Mouse (Mus musculus): ENCODE measurements at regions not wholly inside any gene's neighbourhood (a gene's known extent, or its start where the extent isn't known, plus 50 kb on each side); places are given as distances from the start of the nearest gene placed in this dataset.

DNA sequence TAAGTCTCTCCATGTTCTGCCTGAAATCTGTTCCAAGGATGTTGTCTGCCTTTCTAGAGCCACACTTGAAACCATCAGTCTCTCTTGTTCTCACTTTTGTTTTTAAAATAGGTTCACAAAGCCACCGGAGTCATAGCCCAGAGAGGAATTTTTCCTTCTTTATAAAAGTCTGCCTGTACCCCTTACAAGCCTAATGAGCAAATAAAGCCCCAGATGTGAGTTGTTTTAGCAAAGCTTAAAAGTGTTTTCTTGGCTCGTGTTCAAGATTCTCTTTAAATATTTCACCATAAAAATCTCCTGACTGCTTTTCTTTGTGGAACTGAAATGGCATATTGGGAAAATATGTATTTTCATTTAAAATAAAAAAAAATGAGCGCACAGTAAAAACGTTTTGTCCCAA, 521.3 kb downstream of the Ptprc start:
- DNase-seq (ENCODE audit: low spot score): no peak
- intact Hi-C loops (cut with DNase I): loop anchor here (10.0 kb wide), 1 partner anchor 319 kb away; no protein-coding TSS in a partner anchor

DNA sequence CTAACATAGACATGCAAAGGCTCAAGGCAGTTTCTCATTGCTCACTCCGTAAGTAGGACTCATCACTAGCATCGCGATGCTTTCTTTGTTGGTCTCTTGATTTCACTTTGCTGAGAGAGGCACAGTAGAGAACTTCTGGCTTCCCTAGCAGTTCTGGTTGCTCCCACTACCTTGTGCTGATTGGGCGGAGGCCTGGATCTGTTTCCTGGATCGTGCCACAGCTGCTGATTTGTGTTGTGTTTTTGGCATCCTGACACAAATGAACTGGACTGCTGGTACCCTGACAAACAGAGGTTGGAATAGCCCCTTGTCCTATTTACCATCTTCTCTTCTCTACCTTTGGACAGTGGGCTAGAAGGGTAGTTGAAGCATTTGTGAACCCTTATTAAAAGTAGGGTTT, 522.0 kb downstream of the Ptprc start:
- DNase-seq (ENCODE audit: low spot score): no peak
- intact Hi-C loops (cut with DNase I): loop anchor here (10.0 kb wide), 1 partner anchor 319 kb away; no protein-coding TSS in a partner anchor

DNA sequence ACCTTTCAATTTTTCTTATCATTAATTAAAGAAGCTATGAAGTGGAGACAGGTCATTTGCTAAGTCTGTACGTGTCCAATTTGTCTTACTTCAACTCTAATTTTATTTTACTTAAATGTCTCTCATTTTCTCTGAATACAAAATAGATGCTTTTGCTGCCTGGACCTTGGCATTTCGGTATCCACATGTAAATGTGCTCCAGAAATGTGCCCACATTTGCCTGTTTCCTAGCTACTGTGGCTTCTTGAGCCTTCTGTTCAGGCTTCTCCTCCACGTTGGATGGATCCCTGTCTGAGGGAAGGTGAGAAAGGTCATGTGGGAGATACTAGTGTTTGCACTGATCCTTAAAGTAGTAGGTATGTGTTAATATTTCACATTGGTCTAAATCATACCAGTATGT, 524.9 kb downstream of the Ptprc start:
- no peak for DNase-seq (ENCODE audit: low spot score)
- intact Hi-C loops (cut with DNase I): loop anchor here (10.0 kb wide), 1 partner anchor 316 kb away; no protein-coding TSS in a partner anchor

DNA sequence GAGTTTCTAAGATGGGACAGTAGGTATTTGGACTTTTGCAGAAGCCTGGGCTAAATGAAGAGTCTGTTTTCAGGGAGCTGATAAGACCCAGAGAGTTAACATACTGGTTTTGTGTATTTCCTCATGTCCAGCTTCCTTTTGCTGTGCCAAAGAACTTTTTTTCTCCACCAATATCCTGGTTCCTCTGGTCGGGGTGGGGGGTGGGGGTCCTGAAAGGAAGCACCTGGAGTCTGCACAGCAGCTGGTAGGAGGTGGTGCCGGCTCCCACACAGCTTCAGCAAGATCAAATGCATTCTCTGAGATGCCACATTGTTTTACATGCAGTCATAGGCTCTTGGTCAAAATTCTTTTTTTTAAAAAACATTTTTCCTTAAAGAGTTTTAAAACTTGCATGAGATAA, 525.4 kb downstream of the Ptprc start:
- intact Hi-C loops (cut with DNase I): loop anchor here (10.0 kb wide), 1 partner anchor 315 kb away; no protein-coding TSS in a partner anchor
- DNase-seq (ENCODE audit: low spot score): no peak

DNA sequence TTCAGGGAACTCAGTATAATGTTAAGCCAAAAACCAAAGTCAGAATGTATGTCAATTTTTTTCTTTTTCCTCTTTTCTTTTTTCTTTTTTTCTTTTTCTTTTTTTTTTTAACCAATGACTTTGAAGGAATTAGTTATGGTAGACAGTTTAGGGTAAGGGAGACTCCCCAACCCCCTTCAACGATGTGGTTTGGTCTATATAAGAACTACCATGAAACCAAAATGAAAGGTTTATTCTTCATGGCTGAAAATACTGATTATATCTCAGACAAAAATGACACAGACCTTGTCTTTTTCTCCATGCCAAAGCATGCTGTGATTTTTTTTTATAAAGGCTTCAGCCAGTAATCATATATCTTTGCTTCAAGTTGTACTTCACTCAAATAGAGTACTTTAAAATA, 526.7 kb downstream of the Ptprc start:
- intact Hi-C loops (cut with DNase I): loop anchor here (5.0 kb wide), 1 partner anchor 57 kb away; no protein-coding TSS in a partner anchor
- no peak for DNase-seq (ENCODE audit: low spot score)

DNA sequence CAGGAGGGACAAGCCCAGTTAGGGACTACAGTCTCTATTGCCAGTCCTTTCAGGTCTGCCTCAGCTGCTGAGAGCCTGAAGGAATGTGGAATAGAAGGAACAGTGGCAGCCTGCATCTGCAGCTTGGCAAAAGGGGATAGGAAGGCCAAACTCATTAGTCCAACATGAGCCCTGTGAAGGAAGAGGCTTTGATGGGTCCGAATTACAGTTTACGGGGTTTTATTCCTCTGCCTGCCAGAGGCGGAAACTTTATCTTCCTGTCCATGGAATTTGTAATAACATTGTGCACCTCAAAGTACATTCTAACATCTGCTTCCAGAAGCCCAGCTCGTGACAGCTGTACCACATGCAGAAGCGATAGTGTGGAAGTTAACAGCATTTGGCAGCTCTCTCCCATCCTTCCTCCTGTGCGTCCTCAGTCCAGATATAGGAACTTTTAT, 530.9 kb downstream of the Ptprc start:
- DNase-seq (ENCODE audit: low spot score): no peak
- intact Hi-C loops (cut with DNase I): loop anchor here (5.0 kb wide), 1 partner anchor 52 kb away; no protein-coding TSS in a partner anchor

DNA sequence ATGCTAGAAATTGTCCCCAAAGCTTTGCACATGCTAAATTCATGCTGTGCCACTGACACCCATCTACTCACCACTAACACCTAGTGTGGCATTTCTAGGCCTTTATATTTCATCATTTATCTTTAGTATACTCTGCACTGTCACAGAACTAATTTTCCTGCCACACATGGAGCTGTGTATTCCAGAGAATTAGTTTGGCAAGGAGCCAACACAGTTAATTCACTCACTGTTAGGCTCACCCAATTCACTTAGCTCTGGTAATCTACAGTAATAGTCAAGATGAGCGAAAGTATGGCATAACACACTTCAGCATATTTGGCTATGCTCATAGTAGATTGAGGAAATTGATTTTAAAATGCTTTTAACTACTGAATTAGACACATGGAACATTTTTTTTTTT, 532.0 kb downstream of the Ptprc start:
- intact Hi-C loops (cut with DNase I): no loop called here

DNA sequence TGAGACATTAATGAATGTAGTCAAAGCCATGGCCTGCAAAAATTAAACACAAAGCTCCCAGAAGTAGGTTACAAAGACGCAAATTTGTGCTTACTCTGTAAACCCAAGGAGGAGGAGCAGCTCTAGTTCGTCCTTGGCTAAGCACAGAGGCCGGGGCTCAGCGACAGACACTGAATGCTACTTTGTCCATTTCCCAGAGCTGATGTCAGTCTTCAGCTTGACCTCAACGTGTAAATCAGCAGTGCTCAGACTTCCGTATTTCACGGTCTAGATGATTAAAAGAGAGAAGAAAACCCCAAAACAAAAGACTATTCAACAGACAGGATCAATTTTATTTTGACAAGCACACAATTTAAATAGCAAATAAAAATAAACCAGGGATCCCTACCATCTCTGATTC, 534.7 kb downstream of the Ptprc start:
- intact Hi-C loops (cut with DNase I): no loop called here
- DNase-seq (ENCODE audit: low spot score): no peak

More for the DNA sequence above, 532.0 kb downstream of the Ptprc start:
- DNase-seq (ENCODE audit: low spot score): no peak

DNA sequence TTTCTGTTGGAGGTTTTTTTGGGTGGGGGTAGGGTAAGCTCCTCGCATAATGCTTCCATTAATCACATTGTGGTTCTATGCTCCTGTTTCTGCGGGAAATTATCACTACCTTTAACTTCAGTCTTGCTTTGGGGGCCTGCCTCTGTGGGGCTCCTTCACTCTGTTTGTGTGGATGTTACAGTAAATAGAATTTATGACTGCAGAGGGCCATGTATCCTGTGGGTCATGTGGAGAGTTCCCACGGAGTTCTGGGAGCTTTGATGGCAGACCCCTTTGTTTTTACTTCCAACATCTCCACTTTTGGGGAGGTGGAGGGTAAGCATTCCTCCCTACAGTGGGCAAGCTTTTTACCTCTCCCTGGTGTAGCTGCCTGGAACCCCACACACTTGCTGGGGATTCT, 538.6 kb downstream of the Ptprc start:
- intact Hi-C loops (cut with DNase I): no loop called here
- no peak for DNase-seq (ENCODE audit: low spot score)

DNA sequence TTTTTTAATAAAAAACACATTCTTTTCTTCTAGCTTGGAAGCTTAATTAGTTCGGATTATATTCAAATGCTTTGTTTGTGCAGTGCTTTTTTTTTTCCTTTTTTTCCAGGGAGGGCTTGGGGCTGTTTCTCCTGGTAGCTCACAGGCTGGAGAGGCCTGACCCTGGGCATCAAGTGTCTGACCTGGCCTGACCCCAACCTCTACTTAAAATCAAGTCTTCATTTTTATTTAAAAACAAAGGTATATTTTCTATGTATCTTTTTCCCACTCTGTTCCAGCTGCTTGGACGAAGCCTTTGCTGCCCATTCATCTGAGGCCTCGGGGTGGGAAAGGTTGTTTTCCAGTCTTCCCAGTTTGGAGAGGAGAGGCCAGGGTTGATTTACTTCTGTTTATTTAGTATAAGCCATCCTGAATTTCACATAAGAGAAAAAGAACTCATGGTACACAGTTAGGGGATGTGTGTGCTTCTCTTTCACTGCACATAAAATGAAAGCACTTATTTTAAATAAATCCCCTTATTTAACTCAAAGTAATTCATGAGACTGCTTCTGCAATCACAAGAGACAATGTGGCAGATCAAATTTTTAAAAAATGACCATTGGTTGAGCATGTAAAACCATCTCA, 539.1 kb downstream of the Ptprc start:
- intact Hi-C loops (cut with DNase I): no loop called here
- DNase-seq (ENCODE audit: low spot score): no peak

DNA sequence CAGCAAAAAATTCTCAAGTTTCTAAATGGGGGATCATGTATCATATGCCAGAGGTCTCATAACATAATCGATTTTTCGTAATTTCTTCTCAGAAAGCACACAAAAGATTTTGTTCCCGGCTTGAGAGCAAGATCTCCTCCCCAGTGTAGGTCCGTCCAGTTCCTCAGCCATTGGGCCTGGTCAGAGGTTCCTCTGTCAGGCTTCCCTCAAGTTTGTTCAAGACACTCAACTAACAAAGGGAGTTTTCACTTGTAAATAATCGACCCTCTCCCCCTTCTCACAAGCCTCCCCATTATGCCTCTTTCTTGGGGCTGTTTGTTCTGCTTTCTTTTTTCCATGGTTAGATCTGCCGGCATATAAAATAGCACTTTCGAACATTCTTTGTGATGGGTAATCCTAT, 539.7 kb downstream of the Ptprc start:
- intact Hi-C loops (cut with DNase I): no loop called here

DNA sequence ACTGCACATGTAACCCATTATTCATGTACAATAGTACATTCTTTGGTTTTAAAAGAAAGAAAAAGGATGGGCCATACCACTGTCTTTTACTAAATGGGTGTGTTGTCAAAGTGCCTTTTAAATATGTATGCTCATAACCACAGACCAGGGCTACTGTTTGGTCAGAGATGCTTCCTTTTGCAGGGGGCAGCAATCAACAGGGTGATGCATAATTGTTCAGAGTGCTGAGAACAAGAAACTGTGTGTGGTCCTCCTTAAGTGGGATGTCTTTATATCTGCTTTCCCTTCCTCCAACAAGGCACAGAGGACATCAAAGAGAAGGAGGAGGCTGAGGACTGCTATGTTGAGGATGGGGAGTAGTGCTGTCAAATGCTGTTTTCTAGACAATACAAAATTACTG, 544.0 kb downstream of the Ptprc start:
- DNase-seq (ENCODE audit: low spot score): no peak
- intact Hi-C loops (cut with DNase I): no loop called here

More for the DNA sequence above, 539.7 kb downstream of the Ptprc start:
- DNase-seq (ENCODE audit: low spot score): no peak

DNA sequence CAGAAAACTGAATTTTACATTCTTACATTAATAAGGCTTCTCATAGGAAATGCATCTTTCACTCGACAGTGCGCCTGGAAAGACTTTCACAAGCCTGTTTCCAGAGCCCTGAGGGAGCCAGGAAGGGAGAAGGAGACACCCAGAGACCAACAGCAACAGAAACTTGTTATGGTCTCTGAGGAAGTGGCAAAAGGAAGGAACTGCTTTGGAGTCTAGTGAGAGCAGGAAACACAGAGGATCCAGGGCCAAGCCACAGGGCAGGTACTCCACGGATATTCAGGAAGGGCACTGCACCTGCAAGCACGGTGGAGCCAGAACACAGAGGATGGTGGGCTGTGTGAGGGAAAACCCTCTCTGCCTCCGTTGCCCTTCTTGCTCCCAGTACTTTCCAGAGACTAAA, 554.8 kb downstream of the Ptprc start:
- peak; percentile 10 for DNase-seq (ENCODE audit: low spot score)
- intact Hi-C loops (cut with DNase I): no loop called here

DNA sequence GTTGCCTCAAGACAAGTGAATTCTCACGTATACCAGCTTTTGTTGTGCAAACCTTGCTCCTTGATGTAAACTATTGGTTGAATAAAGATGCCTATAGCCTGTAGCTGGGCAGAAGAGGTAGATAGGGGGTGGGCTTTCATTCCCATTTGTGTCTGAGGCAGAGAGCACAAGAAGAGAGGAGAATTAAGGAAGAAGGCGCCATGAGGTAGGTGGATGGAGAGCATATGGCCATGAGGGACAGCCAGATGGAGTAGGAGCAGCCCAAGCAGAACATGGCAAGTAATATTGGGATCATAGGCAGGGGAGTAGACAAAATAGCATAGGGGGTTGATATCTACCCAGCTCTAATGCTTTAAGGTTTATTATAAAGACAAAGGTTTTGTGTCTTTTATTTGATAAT, 557.3 kb downstream of the Ptprc start:
- DNase-seq (ENCODE audit: low spot score): no peak
- intact Hi-C loops (cut with DNase I): no loop called here

DNA sequence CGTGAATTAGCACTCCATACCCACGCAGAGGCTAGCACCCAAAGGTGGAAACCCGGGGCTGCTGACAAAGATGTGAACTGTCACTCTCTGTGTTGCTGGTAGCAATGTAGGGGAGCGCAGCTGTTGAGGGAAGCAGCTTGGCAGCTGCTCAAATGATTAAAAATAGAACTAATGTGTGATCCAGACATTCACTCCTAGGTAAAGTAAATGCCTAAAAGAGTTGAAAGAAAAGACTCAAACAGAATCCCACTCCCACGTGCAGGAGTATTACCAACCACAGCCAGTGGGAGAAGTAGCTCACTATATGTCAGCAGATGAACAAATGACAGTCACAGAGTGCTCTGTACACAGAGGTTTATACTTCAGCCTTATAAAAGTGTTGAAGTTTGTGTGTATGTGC, 558.0 kb downstream of the Ptprc start:
- intact Hi-C loops (cut with DNase I): no loop called here
- DNase-seq (ENCODE audit: low spot score): no peak

DNA sequence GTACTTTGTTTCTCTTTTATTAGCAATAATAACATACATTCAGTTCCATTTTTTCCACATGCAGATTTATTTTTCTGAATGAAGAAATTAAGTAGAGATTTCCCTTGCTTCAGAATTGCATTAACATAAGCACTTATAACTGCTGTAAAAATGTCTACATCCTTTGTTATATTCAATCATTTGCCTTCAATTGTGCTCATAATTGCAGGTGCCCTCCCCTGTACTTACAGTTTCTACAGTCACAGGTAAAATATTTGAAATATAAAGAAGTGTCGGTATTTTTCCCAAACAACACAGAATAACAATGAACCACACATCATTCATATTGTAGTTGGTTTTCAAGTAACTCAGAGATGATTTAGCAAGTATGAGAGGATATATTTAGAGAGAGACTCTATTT, 568.8 kb downstream of the Ptprc start:
- DNase-seq (ENCODE audit: low spot score): no peak
- intact Hi-C loops (cut with DNase I): no loop called here

DNA sequence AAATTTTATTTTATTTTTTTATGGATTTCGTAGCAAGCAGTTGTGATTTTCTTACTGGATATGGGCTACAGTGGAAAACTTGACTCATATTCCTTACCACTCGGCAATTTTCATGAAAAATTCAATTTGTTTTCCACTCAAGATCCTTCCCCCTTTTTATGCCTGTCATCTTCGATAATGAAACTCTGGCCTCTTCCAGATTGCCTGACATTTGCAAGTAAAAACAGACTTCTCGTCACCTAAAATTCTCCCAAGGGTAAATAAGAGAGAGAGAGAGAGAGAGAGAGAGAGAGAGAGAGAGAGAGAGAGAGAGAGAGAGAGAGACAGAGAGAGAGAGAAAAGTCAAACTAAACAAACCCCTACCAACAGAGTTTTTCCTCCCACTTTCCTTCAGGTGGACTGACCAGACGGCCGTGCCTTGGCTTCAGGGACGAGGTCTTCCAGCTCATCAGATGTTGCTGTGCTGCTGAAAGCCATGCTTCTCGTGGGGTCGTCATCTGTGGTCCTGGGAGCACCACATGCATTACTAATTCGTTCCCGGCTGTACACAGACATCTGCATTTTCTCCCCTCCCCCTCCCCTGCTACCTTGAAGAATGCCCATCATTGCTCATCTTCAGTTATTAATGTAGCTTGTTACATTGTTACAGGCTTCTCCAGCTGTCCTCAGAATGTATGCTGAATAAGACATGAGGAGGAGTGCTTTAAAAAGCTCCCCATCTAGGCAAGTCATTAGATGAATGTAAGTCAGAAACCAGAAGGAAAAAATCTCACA, 569.4 kb downstream of the Ptprc start:
- no peak for DNase-seq (ENCODE audit: low spot score)
- intact Hi-C loops (cut with DNase I): no loop called here

DNA sequence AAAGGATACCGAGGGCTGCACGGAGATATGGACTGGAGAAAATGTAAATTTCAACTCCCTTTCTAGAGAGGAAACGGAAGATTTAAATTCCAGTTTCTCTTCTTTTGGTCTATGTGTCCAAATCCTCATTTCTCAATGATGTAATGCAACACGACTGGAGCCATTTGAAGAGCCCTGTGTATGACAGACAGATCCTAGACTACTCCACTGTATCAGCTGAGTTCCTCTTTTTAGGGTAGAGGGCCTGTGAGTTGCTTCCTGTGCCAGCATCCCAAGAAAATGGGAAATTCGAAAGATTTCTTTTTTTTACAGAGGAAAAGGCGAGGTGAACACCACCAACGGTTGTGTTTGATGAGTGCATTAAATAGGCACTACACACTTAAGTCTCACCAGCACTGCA, 581.8 kb downstream of the Ptprc start:
- intact Hi-C loops (cut with DNase I): loop anchor here (5.0 to 10.0 kb wide), 3 partner anchors 54 to 451 kb away; no protein-coding TSS in a partner anchor
- DNase-seq (ENCODE audit: low spot score): no peak

DNA sequence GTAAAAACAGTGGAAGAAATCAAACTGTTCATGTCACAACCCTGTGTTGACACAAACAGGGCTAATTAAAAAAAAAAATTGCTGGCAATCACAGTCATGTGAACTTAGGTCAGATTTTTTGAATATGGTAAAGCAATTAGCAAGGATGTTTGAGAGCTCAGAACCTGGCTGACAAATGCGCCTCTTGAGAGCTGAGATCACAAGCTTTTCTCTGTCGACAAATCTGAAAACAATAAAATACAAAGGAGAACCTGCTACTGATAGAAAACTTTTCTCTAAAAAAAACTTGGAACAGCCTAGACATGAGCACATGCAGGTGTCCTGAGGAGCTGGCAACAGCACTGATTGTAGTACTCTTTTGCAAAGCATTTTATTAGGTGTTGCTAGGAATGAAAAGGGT, 583.6 kb downstream of the Ptprc start:
- no peak for DNase-seq (ENCODE audit: low spot score)
- intact Hi-C loops (cut with DNase I): loop anchor here (5.0 to 10.0 kb wide), 3 partner anchors 55 to 453 kb away; no protein-coding TSS in a partner anchor

DNA sequence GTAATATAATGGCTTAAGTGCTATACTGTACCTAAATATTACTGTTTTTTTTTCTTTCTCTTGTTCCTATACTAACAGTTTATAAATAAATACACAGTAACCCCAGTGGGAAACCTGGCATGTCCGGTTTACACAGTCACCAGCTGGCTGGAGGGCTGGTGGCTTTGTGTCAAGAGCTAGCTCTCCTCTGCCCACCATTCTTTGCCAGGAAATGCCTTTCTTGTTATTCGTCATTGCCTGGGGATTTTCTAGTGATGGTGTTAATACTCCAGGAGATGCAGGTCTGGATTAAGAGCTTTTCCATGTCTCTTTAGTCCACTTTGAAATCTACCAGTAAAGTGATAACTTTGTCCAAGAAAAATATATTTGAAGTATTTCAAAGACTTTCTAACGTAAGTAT, 584.2 kb downstream of the Ptprc start:
- intact Hi-C loops (cut with DNase I): loop anchor here (5.0 to 10.0 kb wide), 3 partner anchors 56 to 454 kb away; no protein-coding TSS in a partner anchor
- no peak for DNase-seq (ENCODE audit: low spot score)

Data from heart, postnatal 25 days (tissue).